Mouse (Mus musculus) inflammation-experienced regulatory T-cells, adult 6 months (primary cell): ENCODE measurements around the gene Oas1a. TPM values are rescaled to one million over a fixed set of nuclear protein-coding genes. Genes with fewer than 3 reads are reported as not detected.
"Not testable (repeated sequence)": the region's sequence is repeated elsewhere in the genome, so short reads cannot be mapped to it uniquely, and the experiment has no call there.

Experiments
- ATAC-seq: one replicate; pipeline ENCODE4 v1.8.0; 2017
- polyA plus RNA-seq, 3 experiments: library from polyadenylated mRNA; unstranded; fragments of 100-300 nt; shearing (Covaris generic); gene quantifications; one replicate each; pipeline ENCODE4 v1.2.1; 2017

The Oas1a gene
- 10 to 100 TPM; 31.0 to 53.3 (median 33.8) TPM for polyA plus RNA-seq

GRCm38 (mm10) chr5:120906791-120907733 lies at the start of gene Oas1a:
Oas1a (minus strand) TSS chr5:120907521.
- peak; percentile 54 for ATAC-seq

GRCm38 (mm10) chr5:120953974-120954373 lies 46.7 kb upstream of the Oas1a start:
- no peak for ATAC-seq

- no peak for ATAC-seq
These were observed 45.0 kb upstream of the Oas1a start for GRCm38 (mm10) chr5:120952242-120952770.

- ATAC-seq, result no peak
These were observed 34.8 kb upstream of the Oas1a start for GRCm38 (mm10) chr5:120942076-120942475.

- ATAC-seq, result no peak
These were observed 31.3 kb upstream of the Oas1a start for GRCm38 (mm10) chr5:120938586-120938985.

GRCm38 (mm10) chr5:120937841-120938240 lies 30.5 kb upstream of the Oas1a start:
- no peak for ATAC-seq

GRCm38 (mm10) chr5:120933966-120934365 lies 26.6 kb upstream of the Oas1a start:
- no peak for ATAC-seq

GRCm38 (mm10) chr5:120927036-120927435 lies 19.7 kb upstream of the Oas1a start:
- ATAC-seq, result no peak

GRCm38 (mm10) chr5:120926311-120926710 lies 19.0 kb upstream of the Oas1a start:
- not testable (repeated sequence) for ATAC-seq

- ATAC-seq, result not testable (repeated sequence)
These were observed 17.2 kb upstream of the Oas1a start for GRCm38 (mm10) chr5:120924520-120924919.

GRCm38 (mm10) chr5:120923969-120924368 lies 16.6 kb upstream of the Oas1a start:
- ATAC-seq, result no peak

- ATAC-seq, result no peak
These were observed 13.0 kb upstream of the Oas1a start for GRCm38 (mm10) chr5:120920296-120920695.

GRCm38 (mm10) chr5:120919156-120919935 lies 12.0 kb upstream of the Oas1a start:
- not testable (repeated sequence) for ATAC-seq

GRCm38 (mm10) chr5:120914204-120914603 lies 6.9 kb upstream of the Oas1a start, which contains the start of gene Oas1d:
Oas1d (plus strand) TSS chr5:120914536.
- ATAC-seq, result not testable (repeated sequence)

- no peak for ATAC-seq
These were observed 1.0 kb upstream of the Oas1a start for GRCm38 (mm10) chr5:120908196-120908920.

GRCm38 (mm10) chr5:120902056-120902455 lies 5.3 kb downstream of the Oas1a start:
- ATAC-seq, result no peak

GRCm38 (mm10) chr5:120900666-120901065 lies 6.7 kb downstream of the Oas1a start:
- no peak for ATAC-seq

- no peak for ATAC-seq
These were observed 8.6 kb downstream of the Oas1a start for GRCm38 (mm10) chr5:120898726-120899125.

GRCm38 (mm10) chr5:120898307-120898706 lies 9.0 kb downstream of the Oas1a start:
- ATAC-seq, result no peak

- no peak for ATAC-seq
These were observed 12.0 kb downstream of the Oas1a start for GRCm38 (mm10) chr5:120895231-120895900.

GRCm38 (mm10) chr5:120894692-120895091 lies 12.6 kb downstream of the Oas1a start:
- ATAC-seq, result not testable (repeated sequence)

- not testable (repeated sequence) for ATAC-seq
These were observed 13.5 kb downstream of the Oas1a start for GRCm38 (mm10) chr5:120893866-120894265.
